Mouse (Mus musculus): ENCODE results near the gene Mak. TPM values are rescaled to one million over a fixed set of nuclear protein-coding genes. Genes with fewer than 3 reads are reported as not detected.
"Not testable (repeated sequence)": the region's sequence is repeated elsewhere in the genome, so short reads cannot be mapped to it uniquely, and the experiment has no call there.

Gene Mak
- polyA plus RNA-seq, 2 experiments = 0.09 to 0.27 TPM

DNA sequence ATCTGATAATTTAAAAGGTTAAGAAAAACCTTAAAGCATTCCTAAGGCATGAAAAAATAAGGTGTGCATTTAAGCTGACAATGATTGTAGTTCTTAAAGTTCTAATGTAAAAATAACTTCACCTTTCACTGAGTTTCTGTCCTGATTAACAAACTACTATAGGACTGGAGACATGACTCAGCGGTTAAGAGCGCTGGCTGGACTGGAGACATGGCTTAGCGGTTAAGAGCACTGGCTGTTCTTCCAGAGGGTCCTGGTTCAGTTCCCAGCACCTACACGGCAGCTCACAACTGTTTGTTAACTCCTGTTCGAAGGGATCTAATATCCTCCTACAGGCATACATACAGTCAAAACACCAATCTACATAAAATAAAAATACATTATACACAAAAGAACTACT is 77.5 kb downstream of the Mak start:
- 48% methylated on average over 5 of the region's 5 CpGs for WGBS (ENCODE audit: insufficient replicate concordance)
- DNase-seq (ENCODE audit: low read depth in 3 of 3, low spot score in 3 of 3) = peak in 1 of 3 experiments; percentile 35
- peaks cover 26% of the 10 kb centered on the region for H3K36me3 ChIP-seq (replicated peaks; ENCODE audit: control insufficient read depth, insufficient read depth, low read depth)
- peak overlapping the region; percentile 44 for H3K9ac ChIP-seq (replicated peaks)
- peaks cover 14 to 15% of the 10 kb centered on the region in 2 experiments for H3K4me1 ChIP-seq (replicated peaks; ENCODE audit: control insufficient read depth in 2 of 2, insufficient read depth in 2 of 2, low read length in 1 of 2)
- no peaks in the 10 kb centered on the region for H3K27me3 ChIP-seq (ENCODE audit: control insufficient read depth, insufficient read depth, low read length)
- TF ChIP-seq EP300 (IDR thresholded peaks at IDR 0.05; ENCODE audit: low read depth) (no peak), CTCF (IDR thresholded peaks at IDR 0.05; ENCODE audit: low read depth) (no peak)
- H3K27ac ChIP-seq = peak overlapping the region; percentile 27; the same call in 1 of the 2 replicates
- H3K9me3 ChIP-seq (ENCODE audit: control insufficient read depth, low read length) = no peaks in the 10 kb centered on the region
- ATAC-seq (ENCODE audit: insufficient read depth) = no peak; the same call in 1 of the 2 replicates
- H3K4me3 ChIP-seq (ENCODE audit: insufficient read depth in 1 of 2, low read depth in 2 of 2, low read length in 2 of 2) = peak overlapping the region; percentile 87 to 96
- peak overlapping the region; percentile 98 for H3K4me2 ChIP-seq (ENCODE audit: low read depth)

DNA sequence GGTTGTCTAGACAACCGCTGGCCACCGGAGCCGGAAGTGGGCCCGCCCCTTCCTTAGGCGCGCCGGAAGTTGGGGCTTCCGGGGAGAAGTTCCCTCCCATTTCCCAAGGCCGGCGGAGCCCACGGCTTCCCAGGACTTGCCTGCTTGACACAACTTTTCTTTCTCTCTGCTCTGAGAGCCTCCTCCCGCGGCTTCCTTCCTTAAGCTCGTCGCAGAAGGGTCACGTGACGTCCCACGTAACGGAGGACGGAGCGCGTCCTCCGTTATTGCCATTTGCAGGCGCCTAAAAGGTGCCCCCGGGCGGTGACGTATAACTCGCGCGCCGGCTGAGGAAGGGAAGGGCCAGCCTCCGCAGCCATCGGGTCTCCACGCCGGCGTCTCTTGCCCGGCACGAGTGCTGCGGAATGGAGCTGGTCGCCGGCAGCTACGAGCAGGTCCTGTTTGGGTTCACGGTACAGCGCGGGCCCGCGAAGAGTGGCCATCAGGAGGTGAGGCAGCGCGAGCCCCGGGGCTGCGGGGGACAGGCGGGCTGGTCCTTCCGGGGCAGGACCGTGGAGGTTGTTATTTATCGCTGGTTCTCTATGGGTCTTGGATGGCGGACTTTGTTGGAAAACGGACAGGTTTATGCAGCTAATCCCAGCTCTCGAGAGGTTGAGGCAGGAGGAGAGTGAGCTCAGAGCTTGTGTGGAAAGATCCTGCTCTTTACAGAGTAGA is 78.4 kb downstream of the Mak start, which contains the start of gene Pak1ip1:
Gene Pak1ip1 (plus strand): TSS at position 98 of the 714 bp plus-strand sequence.
- peak within 1 kb of the TSS; percentile 98 for H3K4me2 ChIP-seq (ENCODE audit: low read depth)
- H3K4me1 ChIP-seq (replicated peaks; ENCODE audit: control insufficient read depth in 2 of 2, insufficient read depth in 2 of 2, low read length in 1 of 2) = peaks cover 14 to 15% of the 10 kb centered on the region in 2 experiments
- peaks cover 17% of the 10 kb centered on the region for H3K36me3 ChIP-seq (replicated peaks; ENCODE audit: control insufficient read depth, insufficient read depth, low read depth)
- H3K9ac ChIP-seq (replicated peaks) = peak within 1 kb of the TSS; percentile 77
- DNase-seq (ENCODE audit: low read depth in 3 of 3, low spot score in 3 of 3) (peak; percentile 81 to 84 (median 81)), ATAC-seq (ENCODE audit: insufficient read depth) (peak; percentile 91)
- 0 out of 2 replicates have a peak, but pooled peaks have one; percentile 2 for TF ChIP-seq CTCF (IDR thresholded peaks at IDR 0.05; ENCODE audit: low read depth)
- TF ChIP-seq EP300 (IDR thresholded peaks at IDR 0.05; ENCODE audit: low read depth) = peak; percentile 42; the same call in 1 of the 2 replicates
- peak within 1 kb of the TSS; percentile 79 for H3K27ac ChIP-seq
- no peaks in the 10 kb centered on the region for H3K27me3 ChIP-seq (ENCODE audit: control insufficient read depth, insufficient read depth, low read length)
- peak within 1 kb of the TSS; percentile 87 to 96 for H3K4me3 ChIP-seq (ENCODE audit: insufficient read depth in 1 of 2, low read depth in 2 of 2, low read length in 2 of 2)
- no peaks in the 10 kb centered on the region for H3K9me3 ChIP-seq (ENCODE audit: control insufficient read depth, low read length)
- under 1% methylated on average over 58 of the region's 58 CpGs for WGBS (ENCODE audit: insufficient replicate concordance)

DNA sequence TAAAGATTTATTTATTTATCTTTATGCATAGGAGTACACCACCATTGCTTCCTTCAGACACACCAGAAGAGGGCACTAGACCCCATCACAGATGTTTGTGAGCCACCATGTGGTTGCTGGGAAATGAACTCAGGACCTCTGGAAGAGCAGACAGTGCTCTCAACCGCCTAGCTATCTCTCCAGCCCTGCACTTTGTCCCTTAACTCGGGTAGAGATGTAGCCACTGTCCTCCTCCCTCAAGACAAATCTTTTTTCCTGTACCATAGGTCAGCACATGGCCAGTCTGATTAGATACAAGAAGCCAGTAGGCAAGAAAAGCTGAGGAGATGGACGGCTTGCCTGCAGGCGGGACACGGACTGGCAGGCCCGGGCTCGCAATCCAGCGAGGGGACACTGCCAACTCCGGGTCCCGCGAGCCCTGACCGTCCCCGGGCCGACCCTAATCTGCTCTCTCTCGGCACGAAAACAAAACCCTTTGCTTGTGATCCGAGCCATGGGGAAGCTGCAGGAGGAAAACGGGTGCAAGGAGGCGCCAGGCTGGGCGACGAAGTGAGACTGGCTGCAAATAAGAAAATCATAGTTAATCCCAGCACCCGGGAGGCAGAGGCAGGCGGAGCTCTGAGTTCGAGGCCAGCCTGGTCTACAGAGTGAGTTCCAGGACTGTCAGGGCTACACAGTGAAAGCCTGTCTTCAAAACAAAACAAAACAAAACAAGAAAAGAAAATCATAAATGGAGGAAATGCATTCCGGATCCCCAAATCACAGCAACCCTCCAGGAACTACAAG is 79.2 kb downstream of the Mak start:
- TF ChIP-seq CTCF (IDR thresholded peaks at IDR 0.05; ENCODE audit: low read depth) (peak; percentile 60), EP300 (IDR thresholded peaks at IDR 0.05; ENCODE audit: low read depth) (no peak)
- Histone ChIP-seq H3K27ac (peak overlapping the region; percentile 79), H3K9ac (replicated peaks) (peak overlapping the region; percentile 77), H3K36me3 (replicated peaks; ENCODE audit: control insufficient read depth, insufficient read depth, low read depth) (peaks cover 10% of the 10 kb centered on the region), H3K27me3 (ENCODE audit: control insufficient read depth, insufficient read depth, low read length) (no peaks in the 10 kb centered on the region), H3K4me2 (ENCODE audit: low read depth) (peak overlapping the region; percentile 98), H3K9me3 (ENCODE audit: control insufficient read depth, low read length) (no peaks in the 10 kb centered on the region), H3K4me1 (replicated peaks; ENCODE audit: control insufficient read depth in 2 of 2, insufficient read depth in 2 of 2, low read length in 1 of 2) (peaks cover 13 to 15% of the 10 kb centered on the region in 2 experiments), H3K4me3 (ENCODE audit: insufficient read depth in 1 of 2, low read depth in 2 of 2, low read length in 2 of 2) (peak overlapping the region; percentile 87 to 96)
- WGBS (ENCODE audit: insufficient replicate concordance) = under 1% methylated on average over 25 of the region's 25 CpGs
- no peak for ATAC-seq (ENCODE audit: insufficient read depth)
- no peak for DNase-seq (ENCODE audit: low read depth in 3 of 3, low spot score in 3 of 3)

DNA sequence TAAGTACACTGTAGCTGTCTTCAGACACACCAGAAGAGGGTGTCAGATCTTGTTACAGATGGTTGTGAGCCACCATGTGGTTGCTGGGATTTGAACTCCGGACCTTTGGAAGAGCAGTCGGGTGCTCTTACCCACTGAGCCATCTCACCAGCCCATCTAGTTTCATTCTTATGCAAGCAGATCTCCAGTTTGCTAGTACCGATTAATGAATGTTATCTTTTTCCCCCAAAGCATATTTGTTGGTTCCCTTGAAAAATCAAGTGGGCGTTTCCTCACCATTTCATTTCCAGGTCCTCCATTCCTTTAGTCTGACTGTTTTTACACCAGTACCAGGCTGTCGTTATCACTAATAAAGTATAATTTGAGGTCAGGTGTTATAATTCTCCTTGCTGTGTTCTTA is 81.0 kb downstream of the Mak start:
- H3K9me3 ChIP-seq (ENCODE audit: control insufficient read depth, low read length); H3K4me2 ChIP-seq (ENCODE audit: low read depth); H3K36me3 ChIP-seq (replicated peaks; ENCODE audit: control insufficient read depth, insufficient read depth, low read depth); H3K9ac ChIP-seq (replicated peaks); H3K27ac ChIP-seq; ATAC-seq (ENCODE audit: insufficient read depth); DNase-seq (ENCODE audit: low read depth in 3 of 3, low spot score in 3 of 3); H3K4me3 ChIP-seq (ENCODE audit: insufficient read depth in 1 of 2, low read depth in 2 of 2, low read length in 2 of 2); H3K27me3 ChIP-seq (ENCODE audit: control insufficient read depth, insufficient read depth, low read length): not testable (repeated sequence)
- WGBS (ENCODE audit: insufficient replicate concordance) = 57% methylated on average over 5 of the region's 5 CpGs
- peaks cover 15 to 18% of the 10 kb centered on the region in 2 experiments for H3K4me1 ChIP-seq (replicated peaks; ENCODE audit: control insufficient read depth in 2 of 2, insufficient read depth in 2 of 2, low read length in 1 of 2)

Data from liver, embryonic 14.5 days (tissue).